Mouse (Mus musculus): ENCODE data around the gene Ppib. TPM values are rescaled to one million over a fixed set of nuclear protein-coding genes. Genes with fewer than 3 reads are reported as not detected.

The Ppib gene
- polyA plus RNA-seq, 1 experiment from 2014 or later, result 354 TPM

- no peaks in the 10 kb centered on the region for H3K27me3 ChIP-seq (ENCODE audit: control insufficient read depth, insufficient read depth, low read length)
- no peak overlapping the region for H3K27ac ChIP-seq (ENCODE audit: low read length)
- 88% methylated on average over 4 of the region's 4 CpGs for WGBS
- H3K36me3 ChIP-seq (ENCODE audit: control insufficient read depth, insufficient read depth), result peaks cover 28% of the 10 kb centered on the region
- no peak overlapping the region for H3K4me3 ChIP-seq (ENCODE audit: low read length)
- no peaks in the 10 kb centered on the region for H3K9me3 ChIP-seq (replicated peaks; ENCODE audit: control insufficient read depth, low read length)
- no peak overlapping the region for H3K4me2 ChIP-seq (ENCODE audit: low read depth, low read length)
- no peak overlapping the region for H3K9ac ChIP-seq (ENCODE audit: low read length)
- ATAC-seq (replicated peaks; ENCODE audit: extremely low read depth, insufficient read depth, low FRiP score), result no peak
- no peaks in the 10 kb centered on the region for H3K4me1 ChIP-seq (ENCODE audit: control insufficient read depth, insufficient read depth, low read length)
Measured at GRCm38 (mm10) chr9:66104601-66105000, 44.6 kb downstream of the Ppib start.

- Histone ChIP-seq H3K4me2 (ENCODE audit: low read depth, low read length) (no peak overlapping the region), H3K4me1 (ENCODE audit: control insufficient read depth, insufficient read depth, low read length) (no peaks in the 10 kb centered on the region), H3K9me3 (replicated peaks; ENCODE audit: control insufficient read depth, low read length) (no peaks in the 10 kb centered on the region), H3K27me3 (ENCODE audit: control insufficient read depth, insufficient read depth, low read length) (no peaks in the 10 kb centered on the region), H3K4me3 (ENCODE audit: low read length) (no peak overlapping the region), H3K27ac (ENCODE audit: low read length) (no peak overlapping the region), H3K36me3 (ENCODE audit: control insufficient read depth, insufficient read depth) (peaks cover 28% of the 10 kb centered on the region), H3K9ac (ENCODE audit: low read length) (no peak overlapping the region)
- no peak for ATAC-seq (replicated peaks; ENCODE audit: extremely low read depth, insufficient read depth, low FRiP score)
- 87% methylated on average over 8 of the region's 8 CpGs for WGBS
Measured at GRCm38 (mm10) chr9:66105168-66105567, 45.1 kb downstream of the Ppib start.

DNA sequence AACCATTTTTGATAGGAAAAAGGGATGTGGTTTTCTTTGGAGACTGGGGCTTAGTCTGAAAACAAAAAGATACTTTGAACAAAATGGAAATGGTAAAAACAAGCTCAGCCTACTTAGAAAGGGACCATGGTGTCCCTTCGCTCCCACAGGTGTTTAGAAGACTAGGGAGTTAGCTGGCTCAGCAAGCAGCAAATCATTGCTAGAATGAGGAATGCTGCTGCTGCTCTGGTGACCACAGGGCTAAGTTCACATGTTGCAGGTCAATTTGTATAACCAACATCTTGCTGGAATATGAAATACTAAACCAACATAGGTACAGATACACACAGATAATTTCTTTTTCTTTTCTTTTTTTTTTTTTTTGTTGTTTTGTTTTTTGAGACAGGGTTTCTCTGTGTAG lies 49.6 kb downstream of the Ppib start:
- Histone ChIP-seq H3K9ac (ENCODE audit: low read length) (no peak overlapping the region), H3K4me3 (ENCODE audit: low read length) (no peak overlapping the region), H3K4me2 (ENCODE audit: low read depth, low read length) (no peak overlapping the region), H3K9me3 (replicated peaks; ENCODE audit: control insufficient read depth, low read length) (no peaks in the 10 kb centered on the region), H3K36me3 (ENCODE audit: control insufficient read depth, insufficient read depth) (peaks cover 14% of the 10 kb centered on the region), H3K27ac (ENCODE audit: low read length) (no peak overlapping the region), H3K27me3 (ENCODE audit: control insufficient read depth, insufficient read depth, low read length) (no peaks in the 10 kb centered on the region), H3K4me1 (ENCODE audit: control insufficient read depth, insufficient read depth, low read length) (no peaks in the 10 kb centered on the region)
- WGBS, result 100% methylated on average over 1 of the region's 1 CpGs
- ATAC-seq (replicated peaks; ENCODE audit: extremely low read depth, insufficient read depth, low FRiP score), result no peak

DNA sequence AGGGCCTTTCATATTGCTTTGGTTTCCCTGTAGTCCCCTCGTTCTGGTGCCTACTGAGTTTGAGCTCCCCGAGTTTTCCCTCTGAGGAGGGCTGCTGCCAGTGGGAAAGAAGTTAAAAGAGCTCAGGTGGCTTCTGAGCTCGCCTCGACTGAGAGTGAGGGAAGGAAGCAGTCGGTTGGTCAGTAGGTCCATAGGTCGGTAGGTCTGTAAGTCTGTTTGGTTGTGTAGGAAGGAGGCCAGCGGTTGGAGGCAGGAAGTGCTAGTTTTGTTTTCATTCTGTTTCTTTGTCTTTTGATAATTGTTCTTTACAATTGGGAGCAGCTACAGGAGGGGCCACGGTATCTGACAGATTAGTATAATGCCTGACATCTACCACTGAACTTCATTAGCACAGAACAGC lies 50.1 kb downstream of the Ppib start:
- Histone ChIP-seq H3K36me3 (ENCODE audit: control insufficient read depth, insufficient read depth) (peaks cover 8% of the 10 kb centered on the region), H3K4me2 (ENCODE audit: low read depth, low read length) (no peak overlapping the region), H3K27me3 (ENCODE audit: control insufficient read depth, insufficient read depth, low read length) (no peaks in the 10 kb centered on the region), H3K4me3 (ENCODE audit: low read length) (no peak overlapping the region), H3K27ac (ENCODE audit: low read length) (no peak overlapping the region), H3K9ac (ENCODE audit: low read length) (no peak overlapping the region), H3K4me1 (ENCODE audit: control insufficient read depth, insufficient read depth, low read length) (no peaks in the 10 kb centered on the region), H3K9me3 (replicated peaks; ENCODE audit: control insufficient read depth, low read length) (no peaks in the 10 kb centered on the region)
- no peak for ATAC-seq (replicated peaks; ENCODE audit: extremely low read depth, insufficient read depth, low FRiP score)
- WGBS, result 68% methylated on average over 8 of the region's 8 CpGs

- Histone ChIP-seq H3K9ac (ENCODE audit: low read length) (no peak overlapping the region), H3K4me2 (ENCODE audit: low read depth, low read length) (no peak overlapping the region), H3K27ac (ENCODE audit: low read length) (no peak overlapping the region), H3K4me3 (ENCODE audit: low read length) (no peak overlapping the region), H3K4me1 (ENCODE audit: control insufficient read depth, insufficient read depth, low read length) (no peaks in the 10 kb centered on the region), H3K36me3 (ENCODE audit: control insufficient read depth, insufficient read depth) (peaks cover 5% of the 10 kb centered on the region), H3K27me3 (ENCODE audit: control insufficient read depth, insufficient read depth, low read length) (no peaks in the 10 kb centered on the region), H3K9me3 (replicated peaks; ENCODE audit: control insufficient read depth, low read length) (no peaks in the 10 kb centered on the region)
- 81% methylated on average over 8 of the region's 8 CpGs for WGBS
- no peak for ATAC-seq (replicated peaks; ENCODE audit: extremely low read depth, insufficient read depth, low FRiP score)
Measured at GRCm38 (mm10) chr9:66110611-66111379, 50.8 kb downstream of the Ppib start.

DNA sequence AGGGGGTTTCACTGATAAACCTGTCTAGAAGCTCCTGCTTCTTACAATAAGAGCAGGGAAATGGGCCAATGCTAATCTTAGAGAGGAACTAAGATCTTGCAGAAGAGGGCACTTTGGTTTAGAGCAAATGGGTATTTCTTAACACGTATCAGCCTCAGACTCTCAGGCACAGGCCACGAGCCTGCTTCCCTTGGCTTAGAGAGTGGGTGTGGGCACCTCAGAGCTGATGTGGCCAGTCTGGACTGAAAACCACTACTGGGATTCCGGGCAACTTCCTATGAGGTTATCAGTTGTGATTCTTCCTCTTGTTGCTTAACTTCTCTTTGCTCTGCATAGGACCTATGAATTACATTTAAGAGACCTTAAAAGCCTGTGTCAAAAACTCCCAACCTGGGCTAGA lies 54.3 kb downstream of the Ppib start:
- no peaks in the 10 kb centered on the region for H3K4me1 ChIP-seq (ENCODE audit: control insufficient read depth, insufficient read depth, low read length)
- WGBS, result 77% methylated on average over 3 of the region's 3 CpGs
- H3K4me2 ChIP-seq (ENCODE audit: low read depth, low read length), result no peak overlapping the region
- H3K36me3 ChIP-seq (ENCODE audit: control insufficient read depth, insufficient read depth), result peaks cover 2% of the 10 kb centered on the region
- no peak overlapping the region for H3K27ac ChIP-seq (ENCODE audit: low read length)
- H3K27me3 ChIP-seq (ENCODE audit: control insufficient read depth, insufficient read depth, low read length), result no peaks in the 10 kb centered on the region
- no peak for ATAC-seq (replicated peaks; ENCODE audit: extremely low read depth, insufficient read depth, low FRiP score)
- no peak overlapping the region for H3K9ac ChIP-seq (ENCODE audit: low read length)
- no peak overlapping the region for H3K4me3 ChIP-seq (ENCODE audit: low read length)
- no peaks in the 10 kb centered on the region for H3K9me3 ChIP-seq (replicated peaks; ENCODE audit: control insufficient read depth, low read length)

Other genes starting within 250 kb of the Ppib start
- gene Zfp609, start 232.7 kb upstream of the Ppib start, polyA plus RNA-seq (2015; fragmentation: Nextera tagmentation; extraction: Ambion mirVana), result 4.2 and 5.1 TPM in 2 replicates
- gene Pclaf, start 170.0 kb upstream of the Ppib start, polyA plus RNA-seq (2015; fragmentation: Nextera tagmentation; extraction: Ambion mirVana), result 85.6 and 105 TPM in 2 replicates
- gene Trip4, start 151.4 kb upstream of the Ppib start, polyA plus RNA-seq (2015; fragmentation: Nextera tagmentation; extraction: Ambion mirVana), result 21.7 and 22.5 TPM in 2 replicates
- gene Csnk1g1, start 151.3 kb upstream of the Ppib start, polyA plus RNA-seq (2015; fragmentation: Nextera tagmentation; extraction: Ambion mirVana), result 11.7 and 12.4 TPM in 2 replicates
- 1.4 and 1.8 TPM in 2 replicates for gene Snx22, start 9.5 kb downstream of the Ppib start, polyA plus RNA-seq (2015; fragmentation: Nextera tagmentation; extraction: Ambion mirVana)
- gene Snx1, start 66.4 kb downstream of the Ppib start, polyA plus RNA-seq (2015; fragmentation: Nextera tagmentation; extraction: Ambion mirVana), result 66.8 and 73.6 TPM in 2 replicates
- gene Ciao2a, start 66.4 kb downstream of the Ppib start, polyA plus RNA-seq (2015; fragmentation: Nextera tagmentation; extraction: Ambion mirVana), result 152 and 175 TPM in 2 replicates
- gene Dapk2, start 98.0 kb downstream of the Ppib start, polyA plus RNA-seq (2015; fragmentation: Nextera tagmentation; extraction: Ambion mirVana), result 6.4 and 6.5 TPM in 2 replicates

Data from heart, embryonic 16.5 days (tissue).